8 mouse cellular contexts compared by ENCODE assay signal in genomic region chr7:127512231-127513015, GRCm38 (mm10). TPM values are rescaled to one million over a fixed set of nuclear protein-coding genes. Genes with fewer than 3 reads are reported as not detected.
DNase-seq lines count a peak whose midpoint lies in the region; ATAC-seq lines count a peak whose summit lies in the region.

No protein-coding gene starts in this region.

- WGBS in hindbrain, embryonic 14.5 days, result 1% methylated on average over 59 of the region's 93 CpGs

- H3K36me3 ChIP-seq in hindbrain, embryonic 14.5 days (replicated peaks; ENCODE audit: control insufficient read depth, insufficient read depth), result peaks cover 38% of the 10 kb centered on the region

- peak overlapping the region; percentile 83 for H3K9ac ChIP-seq in hindbrain, embryonic 14.5 days

- peak; percentile 94 for DNase-seq in T-cell, adult 2 months (ENCODE audit: low spot score)
- peak; percentile 93 to 94 for DNase-seq in cerebellum, postnatal 25 days
- DNase-seq in frontal cortex, postnatal 25 days (ENCODE audit: low spot score in 2 of 2), result peak; percentile 69 to 71
- DNase-seq in hindbrain, embryonic 14.5 days (ENCODE audit: low spot score), result peak; percentile 95
- peak; percentile 86 to 87 for DNase-seq in layer of hippocampus, postnatal 36 days
- peak; percentile 91 for DNase-seq in lung, postnatal 25 days (ENCODE audit: low spot score)
- peak; percentile 92 for DNase-seq in retina, adult 2 months (ENCODE audit: low read depth, low spot score)
- peak; percentile 97 for DNase-seq in thymus, postnatal 25 days

- ATAC-seq in hindbrain, embryonic 14.5 days (ENCODE audit: low FRiP score), result peak; percentile 88

- peak overlapping the region; percentile 88 for H3K4me3 ChIP-seq in hindbrain, embryonic 14.5 days (replicated peaks; ENCODE audit: low read length)

- peak overlapping the region; percentile 99 for H3K27ac ChIP-seq in hindbrain, embryonic 14.5 days

- H3K4me1 ChIP-seq in hindbrain, embryonic 14.5 days (replicated peaks; ENCODE audit: control insufficient read depth, insufficient read depth, low read length), result peaks cover 15% of the 10 kb centered on the region

- peak overlapping the region; percentile 62 for H3K4me2 ChIP-seq in hindbrain, embryonic 14.5 days (replicated peaks)

- no peaks in the 10 kb centered on the region for H3K27me3 ChIP-seq in hindbrain, embryonic 14.5 days (ENCODE audit: control insufficient read depth, insufficient read depth, low read length)

- H3K9me3 ChIP-seq in hindbrain, embryonic 14.5 days (ENCODE audit: control insufficient read depth, low read length), result no peaks in the 10 kb centered on the region

RNA-seq across cellular contexts. Expression of gene Srcap, which starts 0.6 kb away (rescaled TPM):
- 62.1 and 67.3 TPM in 2 replicates for polyA plus RNA-seq in hindbrain, embryonic 14.5 days (2014; fragmentation: Nextera tagmentation; extraction: Ambion mirVana)
- 100 to 1,000 TPM; 102 to 114 TPM for total RNA-seq in layer of hippocampus, postnatal 36 days (2021)

RNA-seq across cellular contexts. Expression of gene Gm42715, which starts 7.0 kb away (rescaled TPM):
- 15.6 TPM in 2 replicates for polyA plus RNA-seq in hindbrain, embryonic 14.5 days (2014; fragmentation: Nextera tagmentation; extraction: Ambion mirVana)
- 10 to 100 TPM in 1 of 2 experiments, 1 to 10 TPM in 1; 9.8 to 12.2 TPM for total RNA-seq in layer of hippocampus, postnatal 36 days (2021)

RNA-seq across cellular contexts. Expression of gene Fbrs, which starts 33.4 kb away (rescaled TPM):
- 13.6 and 15.3 TPM in 2 replicates for polyA plus RNA-seq in hindbrain, embryonic 14.5 days (2014; fragmentation: Nextera tagmentation; extraction: Ambion mirVana)
- total RNA-seq in layer of hippocampus, postnatal 36 days (2021), result 10 to 100 TPM; 61.5 to 65.4 TPM

RNA-seq across cellular contexts. Expression of gene Tmem265, which starts 48.8 kb away (rescaled TPM):
- 7.1 and 10.3 TPM in 2 replicates for polyA plus RNA-seq in hindbrain, embryonic 14.5 days (2014; fragmentation: Nextera tagmentation; extraction: Ambion mirVana)
- 1 to 10 TPM in 1 of 2 experiments, under 1 TPM in 1; 0.38 to 1.2 TPM for total RNA-seq in layer of hippocampus, postnatal 36 days (2021)

RNA-seq across cellular contexts. Expression of gene Prr14, which starts 53.0 kb away (rescaled TPM):
- 36.1 and 37.5 TPM in 2 replicates for polyA plus RNA-seq in hindbrain, embryonic 14.5 days (2014; fragmentation: Nextera tagmentation; extraction: Ambion mirVana)
- total RNA-seq in layer of hippocampus, postnatal 36 days (2021), result 10 to 100 TPM; 27.6 to 30.5 TPM

Comparison
In these comparisons a context has a peak if more than half of its experiments do, and no peak if none do; other contexts are left out.
1. Peak in every context shown above with its lines: DNase-seq, ATAC-seq, H3K4me3 ChIP-seq and H3K27ac ChIP-seq.